Mouse (Mus musculus): Measurements from ENCODE around the gene Lcmt2. TPM values are rescaled to one million over a fixed set of nuclear protein-coding genes. Genes with fewer than 3 reads are reported as not detected.

The Lcmt2 gene
- 10.6 TPM for polyA plus RNA-seq (2014; fragmentation: Illumina TruSeq; extraction: RNeasy Lipid Tissue Mini Kit (QIAGEN cat#74804); ENCODE audit: low read depth, low replicate concordance)

DNA sequence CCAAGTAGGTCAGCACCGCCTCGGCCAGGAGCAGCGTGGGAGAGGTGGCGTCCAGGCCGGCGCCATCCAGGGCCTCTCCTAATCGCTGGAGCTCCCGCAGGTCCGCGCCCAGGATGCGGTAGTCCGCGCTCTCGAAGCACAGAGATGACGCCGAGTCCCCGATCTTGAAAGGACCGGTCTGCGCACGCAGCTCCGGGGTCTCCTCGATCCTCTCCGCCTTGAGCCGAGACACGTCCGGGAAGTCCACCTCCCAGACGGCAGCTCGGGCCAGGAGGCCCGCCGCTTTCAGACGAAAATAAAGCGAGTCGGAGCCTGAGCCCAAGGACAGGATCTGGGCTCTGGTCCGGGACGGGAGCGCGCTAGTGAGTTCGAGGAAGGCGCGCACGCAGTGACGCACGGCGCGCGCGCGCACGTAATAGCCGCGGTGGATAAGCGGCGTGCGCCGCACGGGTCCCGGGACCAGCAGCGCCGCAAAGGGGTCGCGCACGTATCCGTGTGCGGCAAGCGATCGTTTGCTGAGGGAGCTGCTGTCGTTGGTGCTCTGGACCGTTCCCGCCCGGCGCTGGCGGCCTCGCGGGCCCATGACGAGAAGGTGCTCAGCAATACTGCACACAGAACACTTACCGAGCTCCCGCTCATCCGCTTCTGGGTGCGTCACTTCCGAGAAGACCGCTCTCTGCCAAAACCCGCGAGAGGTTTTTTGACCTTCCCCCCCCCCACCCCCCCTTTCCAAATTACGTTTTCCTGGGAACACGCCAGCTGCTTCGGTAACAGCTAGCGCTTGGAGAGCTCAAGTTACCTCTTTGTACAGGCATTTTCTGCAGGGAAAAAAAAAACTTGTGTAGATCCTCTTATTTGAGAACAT is at the start of gene Lcmt2, which contains the start of gene Adal:
Gene Lcmt2 (minus strand): TSS at position 636 of the 865 bp plus-strand sequence.
Gene Adal (plus strand): TSS at position 411 of the 865 bp plus-strand sequence.

DNA sequence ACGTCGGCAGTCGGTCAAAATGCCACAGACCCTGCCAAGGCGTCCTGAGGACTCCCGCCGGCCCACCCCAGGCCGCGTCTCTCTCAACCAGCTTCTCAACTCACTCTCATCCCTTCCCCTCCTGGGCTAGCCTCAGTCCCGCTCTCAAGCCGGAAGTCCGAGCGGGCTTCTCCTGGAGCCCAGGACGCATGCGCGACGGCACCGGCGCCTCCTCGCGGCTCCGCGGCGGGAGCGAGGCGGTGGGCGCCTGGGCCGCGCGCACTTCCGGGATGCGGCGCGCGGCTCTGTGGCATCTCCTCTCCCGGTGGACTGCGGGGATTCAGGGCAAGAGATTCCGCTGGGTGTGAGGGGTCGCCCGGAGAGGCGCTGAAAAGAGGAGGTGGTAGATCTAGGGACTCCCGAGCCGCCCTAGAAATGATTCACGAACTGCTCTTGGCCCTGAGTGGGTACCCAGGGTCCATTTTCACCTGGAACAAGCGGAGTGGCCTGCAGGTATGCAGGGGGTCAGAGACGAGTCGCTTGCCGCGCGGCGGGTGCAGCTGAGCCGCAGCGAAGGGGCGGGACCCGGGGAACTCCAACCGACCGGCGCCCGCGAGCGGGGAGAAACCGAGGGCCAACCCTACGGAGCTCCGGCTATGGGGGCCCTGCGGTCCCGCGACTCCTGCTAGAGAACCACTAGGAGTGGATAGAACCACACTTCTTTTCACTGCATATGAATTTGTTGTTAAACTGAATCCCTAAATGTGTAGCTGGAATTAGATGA is 30.7 kb upstream of the Lcmt2 start, which contains the start of gene Zscan29:
Gene Zscan29 (minus strand): TSS at position 146 of the 763 bp plus-strand sequence.

DNA sequence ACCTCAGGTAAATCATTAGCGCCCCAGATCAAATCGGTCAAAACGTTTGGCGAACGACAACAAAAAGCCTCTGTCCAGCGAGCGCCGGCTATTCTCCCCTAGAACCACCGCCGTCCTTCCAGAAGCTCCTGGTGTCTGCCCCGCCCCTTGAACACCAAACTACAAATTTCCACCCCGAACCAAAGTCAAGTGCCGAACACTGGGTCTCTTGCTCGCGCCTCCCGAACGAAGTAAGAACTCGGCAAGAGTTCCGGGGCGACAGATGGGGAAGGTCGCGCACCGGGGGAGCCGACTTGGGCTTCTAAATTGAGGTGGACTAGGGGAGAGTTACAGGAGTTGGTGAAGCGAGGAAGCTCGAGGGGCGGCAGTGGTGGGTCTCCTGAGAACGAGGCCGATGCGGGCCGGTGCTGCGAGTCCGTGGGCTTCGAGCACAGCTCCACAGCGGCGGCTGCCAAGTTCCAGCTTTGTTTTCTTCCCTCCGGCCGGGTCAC is 30.1 kb upstream of the Lcmt2 start, which contains the start of gene Tubgcp4:
Gene Tubgcp4 (plus strand): TSS at position 174 of the 491 bp plus-strand sequence.

DNA sequence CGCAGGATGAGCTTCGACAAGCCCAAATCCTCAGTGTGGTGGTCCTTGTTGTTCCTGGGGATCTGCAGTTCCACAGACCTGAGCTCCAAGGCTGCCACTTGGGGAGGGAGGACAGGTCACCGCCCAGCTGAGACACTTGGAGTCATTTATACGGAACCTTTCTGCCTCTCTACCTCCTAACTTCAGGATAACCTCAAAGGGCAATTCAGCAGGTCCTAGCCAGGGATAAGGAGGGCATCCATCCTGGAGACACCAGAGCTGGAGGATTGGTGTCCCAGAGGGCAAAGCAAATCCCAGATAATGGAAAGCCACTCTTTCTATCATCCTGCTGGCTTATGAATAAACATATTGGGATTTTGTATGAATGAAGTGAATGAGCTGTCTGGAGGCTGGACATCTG is 30.8 kb downstream of the Lcmt2 start, which contains the start of gene Tgm7:
Gene Tgm7 (minus strand): TSS at position 101 of the 400 bp plus-strand sequence.

DNA sequence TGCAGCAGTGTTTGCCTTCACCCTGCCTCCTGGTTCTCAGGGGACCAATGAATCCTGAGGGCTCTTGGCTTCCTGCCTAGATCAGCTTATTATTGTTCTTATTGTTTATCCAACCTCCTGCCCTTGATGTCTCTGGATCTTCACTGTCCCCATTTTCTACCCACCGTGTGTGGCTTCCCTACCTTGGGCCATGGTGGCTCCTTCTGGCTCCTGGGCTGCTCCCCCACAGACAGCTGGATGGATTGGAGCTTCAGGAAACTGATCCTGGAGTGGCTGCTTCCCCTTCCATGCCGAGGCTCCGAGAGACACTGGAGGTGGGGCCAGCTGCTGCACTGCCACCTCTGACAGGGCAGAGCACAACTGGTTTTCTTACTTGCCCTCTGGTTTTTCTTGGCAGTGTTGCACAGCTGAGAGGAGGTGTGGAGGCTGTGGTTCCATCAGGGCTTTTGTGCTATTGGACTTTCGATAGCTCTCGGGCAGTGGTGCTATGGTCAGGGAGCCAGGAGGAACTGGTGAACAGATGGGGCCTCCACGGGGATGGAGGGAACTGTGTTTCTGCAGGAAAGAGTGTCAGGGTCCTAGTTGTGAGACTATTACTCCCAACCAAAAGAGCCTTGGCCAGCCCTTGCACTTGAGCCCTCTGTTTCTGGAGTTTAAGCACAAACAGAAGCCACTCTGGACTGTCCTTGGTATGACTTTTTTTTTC is 54.8 kb downstream of the Lcmt2 start, which contains the start of gene Tgm5:
Gene Tgm5 (minus strand): TSS at position 362 of the 706 bp plus-strand sequence.

Other genes starting within 250 kb of the Lcmt2 start
- 14.4 TPM for gene Ubr1, start 169.9 kb downstream of the Lcmt2 start, polyA plus RNA-seq (2014; fragmentation: Illumina TruSeq; extraction: RNeasy Lipid Tissue Mini Kit (QIAGEN cat#74804); ENCODE audit: low read depth, low replicate concordance)
- gene Tmem62, start 163.6 kb downstream of the Lcmt2 start, polyA plus RNA-seq (2014; fragmentation: Illumina TruSeq; extraction: RNeasy Lipid Tissue Mini Kit (QIAGEN cat#74804); ENCODE audit: low read depth, low replicate concordance): 6.4 TPM
- gene Ccndbp1, start 132.2 kb downstream of the Lcmt2 start, polyA plus RNA-seq (2014; fragmentation: Illumina TruSeq; extraction: RNeasy Lipid Tissue Mini Kit (QIAGEN cat#74804); ENCODE audit: low read depth, low replicate concordance): 34.3 TPM
- not detected for gene Epb42, start 103.6 kb downstream of the Lcmt2 start, polyA plus RNA-seq (2014; fragmentation: Illumina TruSeq; extraction: RNeasy Lipid Tissue Mini Kit (QIAGEN cat#74804); ENCODE audit: low read depth, low replicate concordance)
- gene Tgm5, start 54.8 kb downstream of the Lcmt2 start, polyA plus RNA-seq (2014; fragmentation: Illumina TruSeq; extraction: RNeasy Lipid Tissue Mini Kit (QIAGEN cat#74804); ENCODE audit: low read depth, low replicate concordance): not detected
- gene Tgm7, start 30.9 kb downstream of the Lcmt2 start, polyA plus RNA-seq (2014; fragmentation: Illumina TruSeq; extraction: RNeasy Lipid Tissue Mini Kit (QIAGEN cat#74804); ENCODE audit: low read depth, low replicate concordance): 0.42 TPM
- 13.7 TPM for gene Adal, start 225 bp downstream of the Lcmt2 start, polyA plus RNA-seq (2014; fragmentation: Illumina TruSeq; extraction: RNeasy Lipid Tissue Mini Kit (QIAGEN cat#74804); ENCODE audit: low read depth, low replicate concordance)
- 15.4 TPM for gene Tubgcp4, start 30.0 kb upstream of the Lcmt2 start, polyA plus RNA-seq (2014; fragmentation: Illumina TruSeq; extraction: RNeasy Lipid Tissue Mini Kit (QIAGEN cat#74804); ENCODE audit: low read depth, low replicate concordance)
- 6.5 TPM for gene Zscan29, start 30.5 kb upstream of the Lcmt2 start, polyA plus RNA-seq (2014; fragmentation: Illumina TruSeq; extraction: RNeasy Lipid Tissue Mini Kit (QIAGEN cat#74804); ENCODE audit: low read depth, low replicate concordance)
- 24.0 TPM for gene Trp53bp1, start 130.8 kb upstream of the Lcmt2 start, polyA plus RNA-seq (2014; fragmentation: Illumina TruSeq; extraction: RNeasy Lipid Tissue Mini Kit (QIAGEN cat#74804); ENCODE audit: low read depth, low replicate concordance)
- 2.9 TPM for gene Map1a, start 148.9 kb upstream of the Lcmt2 start, polyA plus RNA-seq (2014; fragmentation: Illumina TruSeq; extraction: RNeasy Lipid Tissue Mini Kit (QIAGEN cat#74804); ENCODE audit: low read depth, low replicate concordance)
- 70.3 TPM for gene Ppip5k1, start 214.7 kb upstream of the Lcmt2 start, polyA plus RNA-seq (2014; fragmentation: Illumina TruSeq; extraction: RNeasy Lipid Tissue Mini Kit (QIAGEN cat#74804); ENCODE audit: low read depth, low replicate concordance)
- gene Ckmt1, start 217.1 kb upstream of the Lcmt2 start, polyA plus RNA-seq (2014; fragmentation: Illumina TruSeq; extraction: RNeasy Lipid Tissue Mini Kit (QIAGEN cat#74804); ENCODE audit: low read depth, low replicate concordance): 1.8 TPM
- 0.21 TPM for gene Strc, start 246.5 kb upstream of the Lcmt2 start, polyA plus RNA-seq (2014; fragmentation: Illumina TruSeq; extraction: RNeasy Lipid Tissue Mini Kit (QIAGEN cat#74804); ENCODE audit: low read depth, low replicate concordance)

Measured in heart, adult 10 weeks (tissue).